Mouse (Mus musculus): Measurements from ENCODE around the gene Sertad3.
A peak's percentile ranks its signal among the peaks of the same experiment; 100 is the strongest.

The Sertad3 gene

DNA sequence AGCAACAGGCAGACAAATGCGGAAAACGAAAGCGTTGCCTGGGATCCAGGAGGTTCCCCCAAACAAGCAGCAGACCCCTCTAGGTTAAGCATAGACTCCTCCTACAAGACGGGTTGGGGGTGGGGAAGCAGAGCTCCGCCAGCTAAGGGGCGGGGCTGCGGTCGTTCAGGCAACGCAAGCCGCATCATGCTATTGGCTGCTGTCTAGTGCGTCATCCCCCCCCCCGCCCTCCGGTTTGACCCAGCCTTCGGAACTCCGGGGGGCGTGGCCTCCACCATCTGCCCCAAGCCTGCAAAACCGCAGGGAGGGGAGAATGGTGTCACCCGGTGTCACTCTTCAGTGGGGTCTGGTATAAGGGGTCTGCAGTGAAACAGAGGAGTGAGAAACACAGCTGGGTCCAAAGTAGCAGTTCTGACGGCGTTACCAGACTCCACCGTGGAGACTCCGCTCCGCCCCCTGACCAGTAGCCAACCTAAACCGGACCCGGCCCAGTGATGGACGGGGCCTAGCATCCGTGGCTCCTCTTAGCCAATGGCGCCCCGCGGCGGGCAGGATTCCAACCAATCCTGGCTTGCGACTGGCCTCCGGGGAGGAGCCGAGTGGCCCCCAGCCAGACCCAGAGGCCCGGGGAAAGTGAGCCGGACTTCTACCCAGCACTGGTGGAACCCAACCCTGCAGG is at the start of gene Sertad3:
TSS of gene Sertad3 (plus strand) at position 613 of the 679 bp plus-strand sequence.
- DNase-seq (ENCODE audit: low read depth, low spot score), result peak; percentile 99

GRCm38 (mm10) chr7:27427387-27427786 is 46.2 kb upstream of the Sertad3 start:
- DNase-seq (ENCODE audit: low read depth, low spot score), result no peak

- DNase-seq (ENCODE audit: low read depth, low spot score), result no peak
Measured at GRCm38 (mm10) chr7:27428002-27428401, 45.6 kb upstream of the Sertad3 start.

DNA sequence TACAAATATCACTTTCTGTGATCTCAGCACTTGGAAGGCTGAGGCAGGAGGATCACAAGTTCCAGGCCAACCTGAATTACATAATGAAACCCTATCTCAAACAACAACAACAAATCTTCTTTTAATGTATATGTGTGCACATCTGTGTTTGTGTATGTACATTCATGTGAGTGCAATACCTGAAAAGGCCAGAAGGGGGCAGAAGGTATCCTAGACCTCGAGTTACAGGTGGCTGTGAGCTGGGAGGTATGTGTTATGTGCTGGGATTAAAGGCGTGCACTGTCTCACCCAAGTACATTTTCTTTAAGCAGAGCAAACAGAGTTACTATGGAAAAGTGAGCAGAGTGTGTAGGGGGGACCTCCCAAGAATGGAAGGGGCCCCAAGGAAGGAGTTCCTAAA is 44.4 kb upstream of the Sertad3 start:
- peak; percentile 80 for DNase-seq (ENCODE audit: low read depth, low spot score)

DNA sequence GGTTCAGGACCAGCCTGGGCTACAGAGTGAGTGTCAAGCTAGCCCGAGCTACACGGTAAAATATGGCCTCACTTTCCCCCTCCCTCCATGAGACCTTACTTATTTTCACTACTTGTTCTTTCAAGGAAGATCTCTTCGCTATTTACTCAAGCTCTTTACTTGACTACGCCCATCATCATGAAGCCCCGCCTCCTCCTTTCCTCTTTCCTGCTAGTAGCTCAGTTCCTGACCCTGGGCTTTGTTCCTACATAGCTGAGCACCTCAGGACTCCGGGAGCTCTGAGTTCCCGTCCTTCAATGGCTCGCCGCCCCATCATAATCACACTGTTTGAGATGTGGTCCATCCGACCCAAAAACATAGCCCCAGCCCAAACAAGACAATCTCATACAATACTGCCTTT is 40.2 kb upstream of the Sertad3 start:
- peak; percentile 92 for DNase-seq (ENCODE audit: low read depth, low spot score)

GRCm38 (mm10) chr7:27433794-27434193 is 39.8 kb upstream of the Sertad3 start:
- DNase-seq (ENCODE audit: low read depth, low spot score), result peak; percentile 93

GRCm38 (mm10) chr7:27437544-27437943 is 36.0 kb upstream of the Sertad3 start:
- DNase-seq (ENCODE audit: low read depth, low spot score), result peak; percentile 82

DNA sequence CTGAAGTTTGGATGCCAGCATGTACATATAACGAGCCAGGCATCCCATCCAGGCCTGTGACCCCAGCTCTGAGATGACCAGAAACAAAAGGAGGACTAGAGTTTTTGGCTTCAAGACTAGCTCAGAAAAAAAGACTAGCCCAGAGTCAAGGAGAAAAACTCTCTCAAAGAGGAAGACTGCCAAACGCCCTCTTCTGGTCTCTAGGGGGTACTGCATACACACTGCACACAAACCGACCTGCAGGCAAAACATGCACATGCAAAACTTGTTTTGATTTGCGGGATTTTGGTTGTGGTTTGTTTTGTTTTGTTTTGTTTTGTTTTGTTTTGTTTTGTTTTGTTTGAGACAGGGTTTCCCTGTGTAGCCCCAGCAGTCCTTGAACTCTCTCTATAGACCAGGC is 33.6 kb upstream of the Sertad3 start:
- peak; percentile 80 for DNase-seq (ENCODE audit: low read depth, low spot score)

GRCm38 (mm10) chr7:27446051-27446450 is 27.5 kb upstream of the Sertad3 start:
- peak; percentile 22 for DNase-seq (ENCODE audit: low read depth, low spot score)

DNA sequence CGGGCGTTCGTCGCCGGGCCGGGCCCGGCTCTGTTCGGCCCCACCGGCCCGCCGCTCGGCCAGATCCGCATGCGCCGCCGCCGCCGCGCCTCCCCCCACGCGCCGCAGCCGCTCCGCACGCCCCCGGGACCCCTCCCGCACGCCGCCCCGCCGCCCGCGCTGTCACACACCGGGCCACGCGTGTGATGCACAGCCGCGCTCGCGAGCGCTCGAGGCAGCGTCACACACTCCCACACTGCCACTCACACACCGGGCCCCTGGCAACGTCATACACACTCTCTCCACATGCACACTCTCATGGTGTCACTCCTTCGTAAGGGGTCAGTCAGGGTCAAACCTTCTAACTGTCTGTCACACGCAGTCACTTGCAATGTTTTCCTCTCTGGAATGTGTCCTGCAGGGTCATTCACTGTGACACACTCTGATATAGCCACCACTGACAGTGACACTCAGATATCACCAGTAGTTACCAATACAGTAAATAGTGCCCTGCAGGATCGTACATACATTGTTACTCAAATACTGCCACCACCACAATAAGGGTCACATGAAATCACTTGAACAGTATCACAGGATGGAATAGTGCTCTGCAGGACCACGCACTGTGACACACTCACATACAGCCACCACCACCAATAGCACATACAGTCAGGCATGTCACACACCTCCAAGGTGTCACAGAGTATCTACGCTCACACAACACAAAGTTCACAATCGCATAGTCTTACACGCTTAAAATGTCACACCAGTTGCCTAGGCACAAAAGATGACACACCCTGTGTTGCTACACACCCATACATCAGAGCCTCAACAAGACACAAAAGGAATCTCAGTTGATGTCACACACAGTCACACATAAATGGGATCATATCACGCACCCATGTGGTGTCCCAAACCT is 26.8 kb upstream of the Sertad3 start:
- DNase-seq (ENCODE audit: low read depth, low spot score), result peak; percentile 34

- peak; percentile 100 for DNase-seq (ENCODE audit: low read depth, low spot score)
Measured at GRCm38 (mm10) chr7:27447419-27448286, 25.9 kb upstream of the Sertad3 start, which contains the start of the genes Sptbn4 and Blvrb. Sptbn4 (minus strand) TSS chr7:27447686. Blvrb (plus strand) TSS chr7:27447978.

DNA sequence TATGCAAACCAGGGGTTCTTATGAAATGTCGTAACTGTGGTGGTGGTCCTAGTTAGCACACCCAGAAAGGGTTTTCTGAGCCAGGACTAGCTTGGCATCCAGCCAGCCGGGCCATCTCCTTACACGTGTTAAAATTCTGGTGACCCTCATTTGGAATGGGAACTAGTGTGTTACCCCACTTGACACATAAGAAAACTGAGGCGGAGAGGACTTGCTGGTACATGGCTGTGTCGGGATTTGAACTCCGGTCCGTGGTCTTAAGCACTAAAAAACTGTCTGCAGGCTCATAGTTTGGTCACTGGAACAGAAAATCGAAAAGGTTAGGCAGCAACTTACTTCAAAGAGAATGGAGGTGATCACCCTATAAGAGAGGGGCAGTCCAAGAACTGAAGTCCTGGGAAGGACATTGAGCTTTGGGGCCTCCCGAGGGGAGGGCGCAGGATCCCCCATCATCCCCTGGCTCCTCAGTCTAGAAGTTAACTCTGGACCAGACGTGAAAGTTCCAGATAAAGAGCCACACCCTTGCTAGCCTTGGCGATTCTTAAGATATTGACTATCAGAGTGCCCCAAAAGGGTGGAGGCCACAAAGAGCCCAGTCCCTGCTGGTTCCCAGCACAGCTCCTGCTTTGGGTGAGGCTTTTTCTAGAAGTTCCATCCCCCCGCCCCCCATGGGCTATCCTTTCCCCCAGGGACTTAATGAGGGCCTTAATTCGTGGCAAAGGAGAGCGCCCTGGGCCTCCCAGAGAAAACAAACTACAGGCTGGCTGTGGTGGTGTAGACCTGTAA is 25.0 kb upstream of the Sertad3 start:
- no peak for DNase-seq (ENCODE audit: low read depth, low spot score)

- peak; percentile 91 for DNase-seq (ENCODE audit: low read depth, low spot score)
Measured at GRCm38 (mm10) chr7:27449256-27449862, 24.2 kb upstream of the Sertad3 start.

DNA sequence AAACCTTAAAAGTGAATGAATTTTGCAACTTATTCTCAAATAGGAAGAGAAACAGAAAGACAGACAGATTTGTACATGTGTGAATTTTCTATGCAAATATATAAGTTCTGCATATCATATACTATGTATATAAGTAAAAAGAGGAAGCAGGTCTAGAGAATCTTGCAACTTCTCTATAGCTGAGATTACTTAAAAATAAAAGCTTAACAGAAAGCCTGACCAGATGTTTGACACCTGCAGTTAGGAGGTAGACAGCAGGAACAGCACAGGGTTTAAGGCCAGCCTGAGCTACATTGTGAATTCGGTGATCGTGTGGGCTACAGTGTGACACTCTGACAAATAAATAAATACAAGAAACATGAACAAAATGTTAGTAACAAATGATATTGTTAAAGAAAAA is 22.2 kb upstream of the Sertad3 start:
- DNase-seq (ENCODE audit: low read depth, low spot score), result no peak

DNA sequence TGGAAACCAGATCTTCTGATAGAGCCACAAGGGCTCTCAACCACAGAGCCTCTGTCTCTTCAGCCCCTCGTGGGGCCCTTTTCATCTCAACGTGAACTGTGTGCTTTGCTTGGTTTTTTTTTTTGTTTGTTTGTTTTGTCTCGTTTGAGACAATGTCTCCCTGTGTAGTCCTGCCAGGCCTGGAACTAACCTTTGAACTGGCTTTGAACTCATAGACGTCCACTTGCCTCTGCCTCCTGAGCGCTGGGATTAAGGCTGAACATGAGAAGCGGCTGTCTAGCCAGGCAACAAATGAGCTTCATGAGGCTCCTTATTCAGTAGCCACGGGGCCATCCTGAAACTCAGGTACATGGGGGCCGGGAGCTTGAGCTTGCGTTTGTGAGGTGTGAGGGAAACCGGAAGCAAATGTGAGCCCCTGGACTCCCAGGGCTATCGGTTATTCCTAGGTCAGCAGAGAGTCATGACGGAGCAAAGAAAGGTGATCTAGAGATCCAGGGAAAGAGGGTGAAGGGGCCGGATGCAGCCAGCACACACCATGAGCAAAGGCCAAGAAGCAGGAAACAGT is 21.3 kb upstream of the Sertad3 start:
- no peak for DNase-seq (ENCODE audit: low read depth, low spot score)

DNA sequence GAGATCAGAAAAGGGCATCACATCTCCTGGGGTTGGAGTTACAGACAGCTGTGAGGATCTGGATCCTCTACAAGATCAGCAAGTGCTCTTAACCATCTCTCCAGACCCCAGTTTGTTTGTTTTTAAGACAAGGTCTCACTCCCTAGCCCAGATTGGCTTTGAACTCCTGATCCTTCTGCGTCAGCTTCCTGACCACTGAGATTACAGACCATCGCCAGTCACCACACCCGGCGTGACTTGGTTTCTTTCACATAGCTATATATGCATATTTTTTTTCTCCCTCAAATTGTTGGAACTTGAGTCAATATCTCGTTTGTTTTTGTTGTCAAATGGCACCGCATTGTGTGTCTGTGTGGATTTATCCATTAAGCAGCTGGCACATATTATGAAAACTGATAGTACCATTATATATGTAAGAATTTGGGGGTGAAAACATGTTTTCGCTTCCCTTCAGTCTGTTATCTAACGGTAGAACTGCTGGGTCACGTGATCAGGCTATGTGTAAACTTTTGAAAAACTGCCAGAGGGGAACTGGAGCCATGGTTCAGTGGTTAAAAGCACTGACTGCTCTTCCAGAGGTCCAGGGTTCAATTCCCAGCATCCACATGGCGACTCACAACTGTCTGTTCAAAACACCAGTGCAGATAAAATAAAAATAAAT is 19.0 kb upstream of the Sertad3 start:
- no peak for DNase-seq (ENCODE audit: low read depth, low spot score)

DNA sequence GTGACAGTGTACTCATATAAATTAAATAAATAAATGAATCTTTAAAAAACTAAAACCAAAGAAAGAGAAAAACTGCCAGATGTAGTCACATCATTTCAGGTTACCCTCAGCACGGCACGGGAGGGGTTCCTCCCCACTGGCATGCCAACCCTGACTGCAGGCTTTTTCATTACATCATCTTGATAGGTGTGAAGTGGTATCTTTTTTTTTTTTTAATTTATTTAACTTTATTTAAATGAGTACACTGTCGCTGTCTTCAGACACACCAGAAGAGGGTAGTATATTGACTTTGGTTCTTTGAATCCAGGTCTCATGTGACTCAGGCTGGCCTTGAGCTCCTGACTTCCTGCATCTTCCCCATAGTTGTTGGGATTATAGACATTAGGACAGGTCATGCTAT is 18.3 kb upstream of the Sertad3 start:
- DNase-seq (ENCODE audit: low read depth, low spot score), result no peak

DNA sequence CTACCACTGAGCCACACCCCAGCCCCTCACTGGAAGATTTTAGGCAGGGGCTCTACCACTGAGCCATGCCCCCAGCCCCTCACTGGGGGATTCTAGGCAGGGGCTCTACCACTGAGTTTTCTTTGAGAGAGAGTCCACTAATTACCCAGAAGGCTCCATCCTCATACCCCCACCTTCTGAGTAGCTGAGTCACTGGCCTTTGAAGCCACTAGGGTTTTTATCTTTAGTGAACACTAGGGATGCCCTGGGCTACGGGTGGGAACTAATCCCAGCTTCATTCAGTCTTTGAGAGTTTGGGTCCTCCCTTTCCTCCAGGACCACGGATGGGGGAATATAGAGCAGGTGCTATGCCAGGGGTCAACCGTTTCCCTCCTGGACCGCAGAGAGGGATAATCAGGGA is 15.0 kb upstream of the Sertad3 start:
- DNase-seq (ENCODE audit: low read depth, low spot score), result no peak

DNA sequence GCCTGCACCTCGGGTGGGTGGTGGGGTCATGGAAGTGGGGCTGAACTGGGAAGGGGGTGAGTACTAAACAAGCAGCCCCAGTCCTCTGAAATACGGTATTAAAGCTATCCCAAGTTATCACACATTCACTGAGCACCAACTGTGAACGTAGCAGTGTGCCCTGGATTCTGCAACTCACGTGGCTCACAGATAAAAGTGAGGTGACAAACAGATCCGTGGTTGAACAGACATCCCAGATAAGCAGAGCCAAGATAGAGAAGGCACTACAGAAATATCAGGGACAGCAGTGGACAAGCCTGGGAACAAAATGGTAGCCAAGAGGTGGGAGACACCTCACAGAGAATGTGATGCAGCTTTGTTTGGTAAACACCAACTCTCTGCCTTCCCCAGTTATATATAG is 13.9 kb upstream of the Sertad3 start:
- no peak for DNase-seq (ENCODE audit: low read depth, low spot score)

- no peak for DNase-seq (ENCODE audit: low read depth, low spot score)
Measured at GRCm38 (mm10) chr7:27460477-27460876, 13.1 kb upstream of the Sertad3 start.
